Mouse (Mus musculus) bone marrow, adult 2 months (tissue): ENCODE data around the gene Vmn1r9. TPM values are rescaled to one million over a fixed set of nuclear protein-coding genes. Genes with fewer than 3 reads are reported as not detected.
"Not testable (repeated sequence)": the region's sequence is repeated elsewhere in the genome, so short reads cannot be mapped to it uniquely, and the experiment has no call there.

Source experiments
- H3K27ac ChIP-seq: fragments of 200-500 bp; 2 replicates; pipeline ENCODE4 v1.5.1; 2012; ENCODE audit warnings: low read depth, mild to moderate bottlenecking, control low read depth, inconsistent platforms, low read length; ENCODE audit not compliant: control insufficient read depth, poor library complexity, insufficient read depth
- H3K4me1 ChIP-seq: fragments of 200-500 bp; 2 replicates; pipeline ENCODE4 v1.6.1; 2011; ENCODE audit warnings: low read length; ENCODE audit not compliant: control insufficient read depth, insufficient read depth
- H3K4me3 ChIP-seq: fragments of 200-500 bp; replicated peaks from 2 replicates; pipeline ENCODE3; 2011; ENCODE audit warnings: mild to moderate bottlenecking, low read depth, low read length, control low read depth; ENCODE audit not compliant: control insufficient read depth
- CTCF ChIP-seq: fragments of 200-500 bp; IDR thresholded peaks from 2 replicates; pipeline ENCODE4 v1.5.1; 2011; ENCODE audit warnings: low read length, control low read depth; ENCODE audit not compliant: control insufficient read depth, insufficient read depth
- POLR2A ChIP-seq: fragments of 200-500 bp; IDR thresholded peaks from 2 replicates; pipeline ENCODE4 v1.6.1; 2011; ENCODE audit warnings: low read depth, mild to moderate bottlenecking, control low read depth, low read length, borderline replicate concordance; ENCODE audit not compliant: control insufficient read depth
- WGBS: fragments of 180-500 bp; shearing (Covaris S2); methylation state at CpG from one replicate; pipeline ENCODE4 v1.1.7; 2018; 5-methylcytosine and 5-hydroxymethylcytosine counted together
- polyA plus RNA-seq: library from polyadenylated mRNA; stranded (reverse); fragments of >200 nt; gene quantifications from 2 replicates; pipeline ENCODE4 v1.2.4, GENCODE M21; 2011; ENCODE audit warnings: low replicate concordance; ENCODE audit not compliant: missing spikeins, insufficient read depth, insufficient read length

Vmn1r9 gene
- not detected in 2 replicates for polyA plus RNA-seq

DNA sequence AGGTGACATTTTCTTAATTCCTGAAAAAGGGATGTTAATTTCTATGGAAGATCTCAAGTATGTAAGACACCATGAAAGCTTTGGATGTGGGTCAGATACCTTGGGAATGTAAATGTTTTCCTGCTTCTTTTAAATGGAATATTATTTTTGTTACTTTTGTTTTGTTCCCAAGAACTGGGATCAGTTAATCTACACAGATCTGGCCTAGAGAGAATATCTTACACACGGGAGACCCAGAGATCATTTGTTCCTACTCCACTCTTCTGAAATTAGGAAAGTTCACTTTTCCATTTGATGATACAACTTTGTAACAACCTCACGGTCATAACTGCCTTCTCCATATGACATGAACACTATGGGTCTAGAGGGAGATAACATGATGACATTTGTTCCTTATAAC, at the start of gene Vmn1r9:
Gene Vmn1r9 (plus strand): TSS at position 301 of the 400 bp plus-strand sequence.
- Histone ChIP-seq H3K27ac (no peak within 1 kb of the TSS), H3K4me3 (no peak within 1 kb of the TSS), H3K4me1 (no peaks in the 10 kb centered on the region)
- 70% methylated on average over 2 of the region's 2 CpGs for WGBS
- TF ChIP-seq CTCF (no peak), POLR2A (no peak)

DNA sequence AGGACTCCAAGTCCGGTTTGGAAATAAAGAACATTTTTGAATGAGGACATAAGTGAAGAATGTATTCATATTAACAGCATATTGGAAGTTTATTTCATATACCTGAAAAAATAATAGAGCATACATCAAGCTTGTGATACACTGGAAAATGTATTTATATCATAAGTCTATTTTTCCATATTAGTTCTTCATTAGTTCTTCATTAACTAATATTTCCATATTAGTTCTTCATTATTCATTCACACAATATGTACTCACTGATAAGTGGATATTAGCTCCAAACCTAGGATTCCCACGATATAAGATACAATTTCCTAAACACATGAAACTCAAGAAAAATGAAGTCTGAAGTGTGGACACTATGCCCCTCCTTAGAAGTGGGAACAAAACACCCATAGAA, 41.4 kb upstream of the Vmn1r9 start, which contains the start of gene Vmn1r7:
Gene Vmn1r7 (minus strand): TSS at position 101 of the 400 bp plus-strand sequence.
- WGBS = 75% methylated on average over 2 of the region's 2 CpGs
- not testable (repeated sequence) for H3K27ac ChIP-seq, H3K4me1 ChIP-seq, H3K4me3 ChIP-seq

DNA sequence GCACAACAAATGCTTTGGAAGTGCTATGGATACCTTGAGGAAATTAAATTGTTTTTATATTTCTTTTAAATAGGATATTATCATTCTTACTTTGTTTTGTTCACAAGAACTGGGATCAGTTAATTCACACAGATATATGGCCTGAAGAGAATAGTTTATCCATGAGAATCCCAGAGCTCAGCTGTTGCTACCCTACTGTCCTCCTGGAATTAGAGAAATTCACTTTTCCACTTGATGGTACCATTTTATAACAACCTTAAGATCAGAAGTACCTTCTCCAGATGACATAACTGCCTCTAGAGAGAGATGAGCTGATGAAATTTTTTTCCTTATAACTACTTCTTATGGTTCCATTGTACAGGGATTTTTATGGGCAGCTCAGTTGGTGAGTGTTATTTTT, 34.6 kb upstream of the Vmn1r9 start, which contains the start of gene Vmn1r8:
Gene Vmn1r8 (plus strand): TSS at position 301 of the 400 bp plus-strand sequence.
- TF ChIP-seq CTCF (no peak), POLR2A (no peak)
- Histone ChIP-seq H3K4me1 (no peaks in the 10 kb centered on the region), H3K27ac (no peak within 1 kb of the TSS), H3K4me3 (no peak within 1 kb of the TSS)

DNA sequence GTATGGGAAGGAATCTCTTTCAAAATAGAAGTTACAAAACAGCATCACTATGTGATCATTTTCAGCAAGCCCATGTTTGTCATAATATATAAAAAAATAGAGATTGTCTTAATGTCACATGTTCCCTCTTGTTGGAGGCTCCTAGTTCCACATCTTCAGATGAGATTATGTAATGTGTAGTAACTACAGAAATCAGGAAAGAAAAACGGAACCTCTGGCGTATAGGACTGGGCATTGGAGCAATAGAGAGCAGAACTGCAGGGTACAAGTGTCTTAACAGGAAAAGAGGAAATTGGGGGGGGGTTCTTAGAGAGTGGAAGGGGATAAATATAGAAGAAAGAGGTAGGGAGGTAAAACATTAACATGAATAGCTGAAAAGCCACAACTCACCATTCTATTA, 31.9 kb upstream of the Vmn1r9 start:
- Histone ChIP-seq H3K27ac (no peak overlapping the region), H3K4me1 (no peaks in the 10 kb centered on the region), H3K4me3 (no peak overlapping the region)
- TF ChIP-seq CTCF = no peak
- no peak for TF ChIP-seq POLR2A
- 26% methylated on average over 2 of the region's 2 CpGs for WGBS

DNA sequence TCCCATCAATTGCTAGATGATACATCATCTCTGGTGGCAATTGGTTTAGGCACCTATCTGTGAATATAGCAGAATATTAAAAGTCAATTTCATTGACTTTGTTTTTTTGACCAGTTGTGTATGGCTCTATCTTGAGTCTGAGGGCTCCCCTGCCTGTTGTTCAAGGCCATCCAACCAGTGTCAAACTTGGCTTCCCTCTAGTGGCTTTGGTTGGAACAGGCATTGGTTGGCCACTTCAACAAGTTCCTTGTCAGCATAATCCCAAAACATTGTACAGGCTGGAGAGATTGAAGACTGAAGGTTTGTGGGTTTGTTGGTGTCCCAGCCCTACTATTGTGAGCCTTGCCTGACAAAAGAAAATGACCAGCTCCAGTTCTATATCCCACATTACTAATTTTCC, 2.9 kb upstream of the Vmn1r9 start:
- Histone ChIP-seq H3K27ac (no peak overlapping the region), H3K4me1 (no peaks in the 10 kb centered on the region), H3K4me3 (no peak overlapping the region)
- no peak for TF ChIP-seq CTCF
- TF ChIP-seq POLR2A = no peak

DNA sequence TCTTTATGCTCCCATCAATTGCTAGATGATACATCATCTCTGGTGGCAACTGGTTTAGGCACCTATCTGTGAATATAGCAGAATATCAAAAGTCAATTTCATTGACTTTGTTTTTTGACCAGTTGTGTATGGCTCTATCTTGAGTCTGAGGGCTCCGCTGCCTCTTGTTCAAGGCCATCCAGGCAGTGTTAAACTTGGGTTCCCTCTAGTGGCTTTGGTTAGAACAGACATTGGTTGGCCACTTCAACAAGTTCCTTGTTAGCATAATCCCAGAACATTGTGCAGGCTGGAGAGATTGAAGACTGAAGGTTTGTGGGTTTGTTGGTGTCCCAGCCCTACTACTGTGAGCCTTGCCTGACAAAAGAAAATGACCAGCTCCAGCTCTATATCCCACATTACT, 39.8 kb downstream of the Vmn1r9 start:
- Histone ChIP-seq H3K27ac (no peak overlapping the region), H3K4me1 (no peaks in the 10 kb centered on the region), H3K4me3 (no peak overlapping the region)
- WGBS = 75% methylated on average over 1 of the region's 1 CpGs
- TF ChIP-seq POLR2A (no peak), CTCF (peak; percentile 17; the same call in 1 of the 2 replicates)

DNA sequence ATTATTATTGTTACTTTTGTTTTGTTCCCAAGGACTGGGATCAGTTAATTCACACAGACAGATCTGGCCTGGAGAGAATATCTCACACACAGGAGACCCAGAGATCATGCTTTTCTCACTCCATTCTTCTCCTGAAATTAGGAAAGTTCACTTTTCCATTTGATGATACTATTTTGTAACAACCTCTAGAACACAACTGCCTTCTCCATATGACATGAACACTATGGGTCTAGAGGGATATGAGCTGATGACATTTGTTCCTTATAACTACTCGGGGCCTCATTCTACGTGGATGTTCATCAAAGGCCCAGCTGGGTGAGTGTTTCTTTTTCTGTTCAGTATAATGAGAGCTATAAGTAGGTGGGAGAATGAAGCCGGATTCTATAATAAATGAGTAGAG, 42.6 kb downstream of the Vmn1r9 start, which contains the start of gene Vmn1r10:
Gene Vmn1r10 (plus strand): TSS at position 301 of the 400 bp plus-strand sequence.
- Histone ChIP-seq H3K4me3 (no peak within 1 kb of the TSS), H3K27ac (no peak within 1 kb of the TSS), H3K4me1 (no peaks in the 10 kb centered on the region)
- 66% methylated on average over 3 of the region's 3 CpGs for WGBS
- TF ChIP-seq CTCF = no peak
- TF ChIP-seq POLR2A = no peak

Other genes starting within 250 kb of the Vmn1r9 start
- gene Fkbp9, start 234.7 kb upstream of the Vmn1r9 start, polyA plus RNA-seq = 5.5 and 15.3 TPM in 2 replicates
- gene Nt5c3, start 142.9 kb upstream of the Vmn1r9 start, polyA plus RNA-seq = 188 and 205 TPM in 2 replicates
- 0.63 TPM in 1 of 2 replicates, not detected in the other for gene Vmn1r4, start 142.8 kb upstream of the Vmn1r9 start, polyA plus RNA-seq
- gene Vmn1r5, start 96.5 kb upstream of the Vmn1r9 start, polyA plus RNA-seq = not detected in 2 replicates
- not detected in 2 replicates for gene Vmn1r6, start 69.5 kb upstream of the Vmn1r9 start, polyA plus RNA-seq
- gene Vmn1r7, start 41.5 kb upstream of the Vmn1r9 start, polyA plus RNA-seq = not detected in 2 replicates
- gene Vmn1r8, start 34.5 kb upstream of the Vmn1r9 start, polyA plus RNA-seq = not detected in 2 replicates
- gene Vmn1r10, start 42.7 kb downstream of the Vmn1r9 start, polyA plus RNA-seq = not detected in 2 replicates
- gene Vmn1r11, start 66.7 kb downstream of the Vmn1r9 start, polyA plus RNA-seq = not detected in 2 replicates
- not detected in 2 replicates for gene Vmn1r12, start 90.1 kb downstream of the Vmn1r9 start, polyA plus RNA-seq
- 5.4 and 8.5 TPM in 2 replicates for gene Vmn1r13, start 136.5 kb downstream of the Vmn1r9 start, polyA plus RNA-seq
- gene Vmn1r14, start 164.9 kb downstream of the Vmn1r9 start, polyA plus RNA-seq = not detected in 2 replicates
- not detected in 2 replicates for gene Vmn1r15, start 191.2 kb downstream of the Vmn1r9 start, polyA plus RNA-seq